Mouse (Mus musculus) cerebellum, postnatal 4 days (tissue): ENCODE data around the gene Pi4k2a.

Experiments used
- DNase-seq, 2 experiments: peaks; one replicate each; pipeline ENCODE4 v3.0.0; 2022; ENCODE audit warnings: low spot score in 2 of 2, mixed read lengths in 1 of 2

Pi4k2a gene

DNA sequence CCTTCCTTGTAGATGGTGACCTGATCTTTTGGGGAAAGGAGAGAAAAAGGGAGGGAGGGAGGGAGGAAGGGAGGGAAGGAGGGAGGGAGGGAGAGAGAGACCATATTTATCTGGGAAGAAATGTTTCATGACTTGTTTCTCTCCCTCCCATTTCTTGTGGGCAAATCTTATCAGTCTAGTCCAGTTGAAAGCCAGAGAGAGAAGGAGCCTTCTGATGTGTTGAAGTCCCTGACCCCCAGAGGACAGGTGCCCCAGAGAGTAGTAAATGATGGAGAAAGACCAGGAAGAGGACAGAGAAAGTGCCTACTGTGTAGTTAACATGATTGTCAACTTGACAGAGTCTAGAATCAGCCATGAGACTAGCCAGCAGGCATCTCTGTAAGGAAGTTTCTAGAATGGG, 44.8 kb downstream of the Pi4k2a start:
- DNase-seq: no peak

DNA sequence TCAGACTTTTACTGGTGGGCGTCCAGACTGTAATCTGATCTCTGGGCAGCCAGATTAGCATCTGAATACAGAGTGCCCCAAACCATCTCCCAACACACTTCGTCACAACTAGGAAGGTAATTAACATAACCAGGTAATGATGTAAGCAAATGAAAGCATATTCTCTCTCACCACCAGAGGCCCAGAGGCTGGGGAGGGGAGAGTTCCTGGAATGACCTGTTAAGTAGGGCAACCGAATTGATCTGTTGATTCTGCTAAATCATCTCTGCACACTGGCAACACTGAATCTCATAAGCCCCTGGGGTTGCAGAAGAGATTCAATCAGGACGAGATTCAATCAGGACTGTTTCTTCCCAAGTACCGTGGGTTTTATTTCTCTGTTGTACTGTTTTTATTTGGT, 45.9 kb downstream of the Pi4k2a start:
- no peak for DNase-seq

DNA sequence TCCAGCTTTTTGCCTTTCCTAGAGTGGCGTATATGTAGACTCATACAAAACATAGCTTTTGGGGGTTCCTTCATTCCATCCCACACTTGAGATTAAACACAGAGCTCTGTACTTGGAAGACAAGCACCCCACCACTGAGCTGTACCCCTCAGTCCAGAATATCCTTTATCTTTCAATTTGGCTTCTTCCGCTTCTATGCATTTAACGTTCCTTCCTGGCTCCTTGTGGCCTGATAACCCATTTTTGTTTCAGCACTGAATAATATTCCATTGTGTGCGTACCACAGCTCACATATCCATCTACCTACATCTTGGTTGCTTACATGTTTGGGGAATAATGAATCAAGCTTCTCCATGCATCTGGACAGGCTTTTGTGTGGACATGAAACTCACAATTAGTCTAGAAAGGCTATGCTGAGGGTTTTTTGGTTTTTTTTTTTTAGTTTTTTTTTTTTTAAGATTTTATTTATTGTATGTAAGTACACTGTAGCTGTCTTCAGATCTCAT, 47.0 kb downstream of the Pi4k2a start:
- no peak for DNase-seq

DNA sequence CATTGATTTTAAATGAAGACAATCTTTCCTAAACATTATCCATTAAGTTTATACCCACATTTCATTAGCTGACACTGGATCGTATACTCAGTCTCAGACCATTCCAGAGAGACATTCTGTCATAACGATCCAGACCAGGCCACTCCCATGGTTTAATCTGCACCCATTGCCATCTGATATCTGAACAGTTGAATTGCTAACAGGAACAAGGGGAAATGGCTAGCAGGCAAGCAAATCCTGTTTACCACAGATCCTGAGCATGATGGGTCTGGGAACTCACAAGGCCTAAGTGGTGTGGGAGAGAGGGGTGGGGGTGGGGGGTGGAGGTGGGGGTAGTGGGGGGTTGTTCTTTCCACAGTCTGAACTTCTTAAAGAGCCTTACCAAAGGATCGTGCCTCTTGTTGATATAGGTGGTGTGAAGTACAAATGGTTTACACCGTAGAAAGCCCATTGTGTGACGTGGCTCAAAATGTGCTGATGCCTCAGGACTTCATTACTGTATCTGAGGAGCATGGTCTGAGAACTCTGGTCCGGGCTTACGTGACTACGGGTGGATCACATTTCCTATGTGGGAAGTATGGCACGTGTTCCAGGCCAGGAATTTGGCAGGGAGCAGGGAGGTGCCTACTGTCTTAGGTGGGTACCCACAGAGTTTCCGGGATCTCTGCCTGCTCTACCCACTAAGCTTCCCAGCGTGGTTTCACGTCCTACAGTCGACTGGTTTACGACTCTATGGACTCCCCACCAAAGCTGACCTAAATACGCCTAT, 48.4 kb downstream of the Pi4k2a start:
- DNase-seq: no peak

DNA sequence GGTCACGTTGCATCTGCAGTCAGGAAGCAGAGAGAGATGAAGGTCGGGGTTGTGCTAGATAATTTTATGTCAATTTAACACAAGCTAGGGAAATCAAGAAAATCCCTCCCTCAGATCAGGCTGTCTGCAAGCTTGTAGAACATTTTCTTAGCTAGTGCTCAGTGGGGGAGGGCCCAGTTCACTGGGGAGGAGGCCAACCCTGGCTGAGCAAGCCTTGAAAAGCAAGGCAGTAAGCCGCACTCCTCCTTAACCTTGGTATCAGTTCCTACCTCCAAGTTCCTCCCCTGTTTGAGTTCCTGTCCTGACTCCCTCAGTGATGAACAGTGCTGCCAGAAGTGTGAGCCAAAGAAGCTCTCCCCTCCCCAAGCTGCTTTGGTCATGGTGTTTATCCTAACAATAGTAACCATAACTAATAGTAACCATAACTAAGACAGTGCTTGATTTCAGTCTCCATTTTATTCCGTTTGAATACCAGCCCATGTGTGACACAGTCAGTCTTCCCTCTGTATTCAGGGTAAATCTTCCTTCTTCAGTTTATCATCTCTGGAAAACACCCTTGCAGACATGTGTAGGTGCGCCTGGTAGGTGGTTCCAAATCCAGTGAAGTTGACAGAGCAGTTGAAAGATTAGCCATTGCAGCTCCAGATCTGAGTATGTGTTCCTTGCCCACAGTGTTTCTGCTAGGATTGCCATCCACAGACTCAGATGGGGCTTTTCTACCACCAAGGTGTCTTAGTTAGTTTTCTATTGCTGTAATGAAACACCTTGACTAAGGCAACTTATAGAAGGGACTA, 49.7 kb downstream of the Pi4k2a start:
- DNase-seq: no peak

DNA sequence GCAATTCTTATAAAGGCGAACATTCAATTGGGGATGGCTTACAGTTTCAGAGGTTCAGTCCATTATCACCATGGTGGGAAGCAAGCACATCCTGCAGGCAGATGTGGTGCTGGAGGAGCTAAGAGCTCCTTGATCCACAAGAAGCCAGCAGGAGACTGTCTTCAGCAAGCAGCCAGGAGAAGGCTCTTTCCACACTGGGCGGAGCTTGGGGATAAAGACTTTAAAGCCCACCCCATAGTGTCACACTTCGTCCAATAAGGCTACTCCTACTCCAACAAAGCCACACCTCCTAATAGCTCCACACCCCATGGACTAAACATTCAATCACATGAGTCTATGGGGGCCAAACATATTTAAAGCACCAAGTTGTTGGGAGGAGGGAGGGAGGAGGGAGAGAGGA, 51.7 kb downstream of the Pi4k2a start:
- DNase-seq: no peak

DNA sequence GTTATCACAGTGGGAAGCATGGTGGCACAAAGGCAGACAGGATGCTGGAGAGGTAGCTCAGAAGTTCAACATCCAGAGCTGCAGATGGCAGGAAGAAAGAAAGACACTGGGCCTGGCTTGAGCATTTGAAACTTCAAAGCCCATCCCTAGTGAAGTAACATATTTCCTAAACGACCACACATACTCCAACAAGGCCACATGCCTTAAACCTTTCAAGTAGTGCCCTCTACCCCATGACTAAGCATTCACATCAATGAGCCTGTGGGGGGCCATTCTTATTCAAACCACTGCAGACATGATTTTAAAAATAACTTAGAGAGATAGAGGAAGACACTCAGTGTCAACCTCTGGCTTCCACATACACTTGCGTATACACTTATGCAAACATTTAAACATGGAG, 52.5 kb downstream of the Pi4k2a start:
- DNase-seq: no peak

DNA sequence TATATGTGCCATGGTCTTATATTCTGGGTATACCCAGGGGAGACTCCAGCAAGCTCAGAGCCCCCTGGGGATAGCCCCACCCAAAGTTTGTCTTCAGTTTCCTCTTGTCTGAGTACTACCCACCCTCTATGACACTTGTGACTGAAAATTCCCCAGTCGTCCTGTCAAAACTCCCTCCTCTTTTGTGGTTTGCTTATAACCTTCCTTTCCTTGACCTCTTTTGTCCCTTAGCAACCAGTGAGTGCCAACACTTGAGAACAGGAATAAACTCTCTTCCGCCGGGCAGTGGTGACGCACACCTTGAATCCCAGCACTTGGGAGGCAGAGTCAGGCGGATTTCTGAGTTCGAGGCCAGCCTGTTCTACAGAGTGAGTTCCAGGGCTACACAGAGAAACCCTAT, 53.8 kb downstream of the Pi4k2a start:
- no peak for DNase-seq

DNA sequence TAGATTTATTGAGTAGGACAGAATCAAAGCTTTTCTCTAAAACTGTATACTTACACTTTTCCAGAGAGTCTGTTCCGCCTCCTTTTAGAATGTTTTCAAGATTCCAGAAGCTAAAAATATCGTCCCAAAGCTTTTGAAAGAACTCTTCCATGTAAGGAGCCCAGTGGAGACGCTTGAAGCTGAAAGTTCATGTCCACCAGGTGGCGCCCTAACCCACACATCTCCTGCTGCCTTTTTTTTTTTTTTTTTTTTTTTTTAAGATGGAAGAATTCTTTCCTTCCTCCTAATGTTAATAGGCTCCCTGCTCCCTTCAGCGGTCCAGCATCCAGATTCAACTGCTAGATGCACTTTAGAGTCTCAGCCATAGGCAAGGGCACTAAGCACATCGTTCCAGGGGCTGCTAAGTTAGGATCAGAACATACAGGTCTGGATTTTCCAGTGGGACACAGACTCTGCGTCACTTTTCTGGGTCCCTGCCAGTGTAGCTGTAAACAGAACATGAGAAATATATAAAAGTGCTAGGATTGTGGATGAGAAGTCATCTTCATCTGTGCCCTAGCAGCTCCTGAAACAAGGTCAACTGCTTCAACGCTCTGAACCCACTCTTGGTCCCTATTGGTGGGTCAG, 54.4 kb downstream of the Pi4k2a start:
- peak; percentile 54 to 88 for DNase-seq

DNA sequence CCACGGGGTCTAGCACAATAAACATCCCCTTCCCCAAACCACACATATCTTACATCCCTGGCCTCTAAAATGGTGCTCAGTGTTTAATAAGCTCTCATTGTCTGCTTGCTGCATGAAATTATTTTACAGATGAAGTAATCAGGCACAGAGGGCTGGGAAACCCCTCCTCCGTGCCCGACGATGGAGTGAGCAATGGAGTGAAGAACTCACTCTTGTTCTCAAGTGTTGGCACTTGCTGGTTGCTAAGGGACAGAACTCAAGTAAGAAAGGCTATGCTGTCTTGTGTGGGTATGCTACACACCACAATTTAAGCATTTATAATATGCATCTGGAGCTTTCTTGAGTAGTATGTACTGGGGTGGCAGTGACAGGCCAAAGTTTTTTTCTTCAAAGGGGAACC, 54.9 kb downstream of the Pi4k2a start:
- DNase-seq: no peak

DNA sequence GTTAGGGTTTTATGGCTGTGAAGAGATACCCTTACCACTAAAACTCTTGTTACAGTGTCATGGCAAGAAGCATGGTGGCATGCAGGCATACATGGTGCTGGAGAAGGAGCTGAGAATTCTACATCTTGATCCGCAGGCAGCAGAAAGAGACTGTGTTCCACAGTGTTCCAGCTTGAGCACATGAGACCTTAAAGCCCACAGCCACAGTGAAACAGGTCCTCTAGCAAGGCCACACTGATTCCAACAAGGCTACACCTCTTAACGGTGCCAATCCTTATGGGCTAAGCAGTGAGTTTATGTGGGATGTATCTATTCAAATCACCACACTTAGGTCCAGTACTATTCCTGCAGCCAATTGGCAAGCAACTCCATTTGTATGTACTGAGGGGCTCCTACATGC, 55.5 kb downstream of the Pi4k2a start:
- no peak for DNase-seq

DNA sequence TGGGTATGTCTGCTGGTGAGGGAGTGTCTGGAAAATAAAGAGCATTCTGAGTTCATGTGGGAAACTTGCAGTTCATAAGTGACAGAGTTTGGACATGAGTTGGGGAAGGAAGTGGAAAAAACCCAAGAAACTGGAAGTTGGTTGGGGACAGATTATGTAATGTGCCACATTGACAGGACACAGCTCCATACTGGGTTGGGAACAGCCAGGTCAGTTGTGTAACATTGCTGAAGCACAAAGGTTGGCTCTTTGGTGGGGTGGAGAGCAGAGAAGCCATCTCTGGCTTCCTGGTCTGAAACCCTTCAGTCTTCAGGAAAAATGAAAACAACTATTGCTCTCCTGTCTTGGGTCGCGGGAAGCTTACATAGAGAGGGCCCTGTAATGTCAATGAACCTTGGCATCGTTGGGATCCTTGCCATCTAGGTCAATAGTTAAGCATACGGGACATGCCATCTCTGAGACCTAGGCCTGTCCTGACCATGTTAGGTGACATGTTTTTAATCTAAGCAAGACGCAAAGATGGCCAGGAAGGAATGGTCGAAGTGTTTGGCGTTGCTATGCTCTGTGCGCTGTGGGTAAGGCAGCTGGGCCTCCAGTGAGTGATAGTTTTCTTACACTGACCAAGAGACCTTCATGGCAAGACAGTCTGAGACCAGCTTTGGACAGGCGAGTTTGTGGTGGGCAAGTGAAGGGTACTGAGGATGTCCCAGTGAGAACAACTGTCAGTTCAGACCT, 56.2 kb downstream of the Pi4k2a start:
- DNase-seq: no peak

DNA sequence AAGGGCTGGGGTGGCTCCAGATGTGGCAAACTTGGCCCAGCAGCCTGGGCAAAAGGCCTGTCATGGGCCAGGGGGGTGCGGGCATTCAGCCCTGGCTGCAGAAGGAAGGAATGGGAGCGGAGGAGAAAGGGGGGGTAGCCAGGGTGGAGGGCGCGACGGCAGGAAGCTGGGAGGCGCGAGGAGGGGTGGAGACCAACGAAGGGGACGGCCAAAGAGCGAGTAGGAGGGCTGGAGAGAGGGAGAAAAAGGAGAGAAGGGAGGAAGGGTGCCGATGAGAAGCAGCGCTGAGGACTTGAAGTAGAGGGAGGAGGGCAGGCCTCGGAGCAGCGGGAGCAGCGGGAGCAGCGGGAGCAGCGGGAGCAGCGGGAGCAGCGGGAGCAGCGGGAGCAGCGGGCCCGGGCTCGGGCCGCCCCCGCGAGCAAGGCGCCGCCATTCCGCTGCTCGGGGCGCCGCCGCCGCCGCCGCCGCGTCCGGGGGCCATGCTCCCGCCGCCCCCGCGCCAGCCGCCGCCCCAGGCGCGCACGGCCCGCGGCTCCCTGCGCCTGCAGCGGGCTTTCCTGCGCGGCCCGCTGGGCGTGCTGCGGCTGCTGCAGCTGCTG, 57.0 kb downstream of the Pi4k2a start, which contains the start of gene Marveld1:
Marveld1 (plus strand) TSS at position 231 of the 599 bp plus-strand sequence.
- peak in 1 of 2 experiments; percentile 39 for DNase-seq

DNA sequence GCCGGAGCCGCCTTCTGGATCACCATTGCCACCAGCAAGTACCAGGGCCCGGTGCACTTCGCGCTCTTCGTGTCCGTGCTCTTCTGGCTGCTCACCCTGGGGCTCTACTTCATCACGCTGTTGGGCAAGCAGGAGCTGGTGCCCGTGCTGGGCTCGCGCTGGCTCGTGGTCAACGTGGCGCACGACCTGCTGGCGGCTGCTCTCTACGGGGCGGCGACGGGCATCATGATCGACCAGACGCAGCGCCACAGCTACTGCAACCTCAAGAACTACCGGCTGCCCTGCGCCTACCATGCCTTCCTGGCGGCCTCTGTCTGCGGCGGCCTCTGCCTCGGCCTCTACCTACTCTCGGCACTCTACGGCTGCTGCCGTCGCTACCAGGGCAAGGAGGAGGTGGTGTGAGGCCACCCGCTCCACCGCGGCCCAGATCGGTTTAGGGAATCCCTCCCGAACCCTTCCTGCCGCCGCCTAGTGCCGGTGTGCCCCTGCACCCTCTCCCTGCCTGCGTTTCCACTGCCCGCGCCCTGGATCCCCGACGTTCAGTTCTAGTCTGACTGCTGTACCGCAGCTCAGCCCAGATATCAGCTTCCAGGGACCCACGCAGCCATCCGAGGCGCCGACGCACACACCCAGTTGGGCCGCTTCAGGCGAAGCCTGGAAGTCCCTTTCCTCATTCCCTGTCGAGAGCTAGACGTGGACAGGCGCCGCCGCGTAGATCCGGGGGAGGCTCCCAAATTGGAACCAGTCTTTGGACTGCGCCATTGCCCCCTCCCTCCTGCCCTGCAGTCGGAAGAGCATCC, 57.7 kb downstream of the Pi4k2a start:
- peak in 1 of 2 experiments; percentile 59 for DNase-seq

DNA sequence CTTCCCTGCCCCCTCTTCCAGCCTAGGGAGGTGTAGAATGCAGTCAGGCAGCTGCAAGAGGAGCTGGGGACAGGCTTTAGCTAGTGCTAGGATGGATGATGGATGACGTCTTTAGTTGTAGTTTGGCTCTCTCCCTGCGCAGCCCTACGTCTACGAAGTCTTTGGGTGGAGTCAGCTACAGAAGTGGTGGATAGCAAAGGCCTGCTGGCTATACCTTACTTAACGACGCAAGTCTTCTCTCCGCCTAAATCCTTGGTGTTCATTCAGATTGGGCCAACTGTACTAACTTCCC, 58.2 kb downstream of the Pi4k2a start:
- no peak for DNase-seq

DNA sequence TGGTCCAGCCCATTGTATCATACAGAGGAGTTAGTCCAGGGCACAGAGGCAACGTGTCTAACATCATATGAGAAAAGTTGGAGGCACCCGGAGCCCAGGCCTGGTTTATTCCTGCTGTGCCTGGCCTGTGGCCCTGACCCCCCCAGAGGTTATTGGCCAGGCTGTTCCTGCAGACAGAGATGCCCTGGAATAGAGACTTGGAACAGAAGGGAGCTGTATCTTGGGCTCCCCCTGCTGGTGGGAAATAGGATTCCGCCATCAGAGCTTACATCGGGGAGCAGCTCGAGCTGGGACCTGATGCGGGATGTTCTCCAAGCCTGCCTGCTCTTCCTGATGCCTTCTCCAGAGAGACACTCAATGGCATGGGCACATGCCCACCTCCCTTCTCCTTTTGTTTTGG, 61.7 kb downstream of the Pi4k2a start:
- peak; percentile 77 to 90 for DNase-seq

DNA sequence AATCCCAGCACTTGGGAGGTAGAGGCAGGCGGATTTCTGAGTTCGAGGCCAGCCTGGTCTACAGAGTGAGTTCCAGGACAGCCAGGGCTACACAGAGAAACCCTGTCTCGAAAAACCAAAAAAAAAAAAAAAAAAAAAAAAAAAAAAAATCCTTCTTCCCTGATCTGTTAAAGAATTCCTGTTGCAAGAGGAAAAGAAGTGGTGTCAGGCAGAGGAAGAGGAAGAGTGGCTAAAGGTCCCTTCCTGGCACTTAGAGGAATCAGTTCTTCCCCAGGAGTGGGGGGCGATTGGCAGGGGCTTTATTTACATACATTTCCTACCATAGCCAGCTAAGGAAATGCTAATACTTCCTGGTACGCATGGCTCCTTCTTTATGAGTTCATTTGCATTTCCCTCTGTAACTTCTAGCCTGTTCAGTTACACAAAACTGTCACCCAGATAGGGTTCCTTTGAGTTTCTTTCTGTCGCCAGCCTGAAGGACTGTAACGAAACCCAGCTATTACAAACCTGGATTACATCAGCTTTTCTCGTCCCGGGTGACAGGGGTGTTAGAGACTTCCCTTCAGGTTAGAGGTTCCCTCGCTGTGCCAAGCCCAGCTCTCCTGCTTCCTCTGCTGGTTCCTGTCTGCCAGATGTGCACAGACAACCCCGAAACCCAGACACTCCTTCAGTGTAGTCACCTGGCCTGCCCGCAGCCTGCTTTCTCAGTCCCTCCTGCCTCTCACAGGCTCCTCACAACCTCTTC, 67.4 kb downstream of the Pi4k2a start:
- DNase-seq: no peak

DNA sequence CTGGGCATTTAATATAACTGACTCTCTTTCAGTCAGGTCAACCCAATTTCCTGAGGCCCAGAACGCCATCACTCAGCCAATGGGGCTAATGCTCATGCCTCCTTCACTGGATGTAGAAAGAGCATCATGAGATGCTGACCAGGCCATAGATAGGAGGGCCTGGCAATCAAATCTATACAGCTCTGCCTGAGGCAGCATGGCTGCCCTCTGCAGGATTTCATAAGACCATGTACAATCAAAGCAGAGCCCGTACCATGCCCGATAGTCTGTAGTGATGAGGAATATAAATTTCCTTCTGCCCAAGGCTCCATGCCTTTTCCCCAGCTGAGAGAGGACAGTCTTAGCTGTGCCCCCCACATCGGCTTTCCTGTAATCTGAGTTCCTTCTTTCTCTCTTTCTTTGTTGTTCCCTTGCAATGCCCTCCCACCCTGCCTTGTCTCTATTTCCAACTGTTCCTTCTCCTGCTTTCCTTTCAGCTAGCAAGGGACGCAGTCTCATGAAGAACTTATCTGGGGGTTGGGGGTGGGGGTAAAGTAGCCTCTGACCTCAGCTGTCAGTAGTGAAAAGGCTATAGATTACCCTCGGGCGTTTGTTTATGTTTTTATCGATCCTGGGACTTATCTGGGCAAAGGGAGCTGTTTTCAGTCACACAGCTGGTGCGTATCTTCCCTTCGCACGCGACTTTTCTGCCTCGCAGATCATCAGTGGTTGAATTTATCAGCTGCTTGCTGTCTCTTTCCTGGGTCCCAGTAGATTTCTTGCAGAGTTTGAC, 68.2 kb downstream of the Pi4k2a start:
- DNase-seq: no peak

DNA sequence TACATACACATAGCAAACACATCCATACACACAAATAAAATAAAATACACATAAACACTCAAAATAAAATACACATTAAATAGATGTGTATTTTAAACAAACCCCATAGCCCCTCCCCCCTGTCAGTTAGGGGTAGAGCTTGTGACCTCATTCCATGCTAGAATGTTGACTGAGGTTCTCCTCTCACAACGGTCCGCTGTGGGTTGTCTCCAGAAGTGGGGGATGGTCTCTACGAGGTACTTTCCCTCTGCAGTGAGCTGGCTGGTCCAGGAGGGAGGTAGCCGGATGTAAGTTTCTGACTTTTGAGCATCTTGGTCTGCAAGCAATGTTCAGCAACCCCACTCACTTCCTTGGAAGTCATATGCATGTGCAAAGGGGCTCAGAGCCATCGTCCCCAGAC, 73.5 kb downstream of the Pi4k2a start, which contains the start of gene Zfyve27:
Zfyve27 (plus strand) TSS at position 188 of the 400 bp plus-strand sequence.
- no peak for DNase-seq
